Mouse (Mus musculus) midbrain, embryonic 13.5 days (tissue): Measurements from ENCODE around the gene Fbln1. TPM values are rescaled to one million over a fixed set of nuclear protein-coding genes. Genes with fewer than 3 reads are reported as not detected.
A peak's percentile ranks its signal among the peaks of the same experiment; 100 is the strongest.
"Not testable (repeated sequence)": the region's sequence is repeated elsewhere in the genome, so short reads cannot be mapped to it uniquely, and the experiment has no call there.

Source experiments
- ATAC-seq: fragments of 200-750 bp; cut with Nextera tagmentation; 2 replicates; pipeline ENCODE4 v1.8.0; 2017; ENCODE audit warnings: mild to moderate bottlenecking, moderate TSS enrichment, moderate library complexity
- H3K27ac ChIP-seq: fragments of 300-500 bp; sonication (generic); 2 replicates; pipeline ENCODE4 v1.5.1; 2015; ENCODE audit warnings: inconsistent platforms, mild to moderate bottlenecking, moderate library complexity
- H3K27me3 ChIP-seq: fragments of 300-500 bp; sonication (generic); 2 replicates; pipeline ENCODE4 v1.6.1; 2015; ENCODE audit warnings: mild to moderate bottlenecking, inconsistent platforms
- H3K36me3 ChIP-seq: fragments of 300-500 bp; sonication (generic); 2 replicates; pipeline ENCODE4 v1.6.1; 2015; ENCODE audit warnings: mild to moderate bottlenecking, inconsistent platforms
- H3K4me1 ChIP-seq: fragments of 300-500 bp; sonication (generic); replicated peaks from 2 replicates; pipeline ENCODE4 v1.6.1; 2015; ENCODE audit warnings: inconsistent platforms
- H3K4me2 ChIP-seq: fragments of 300-500 bp; sonication (generic); replicated peaks from 2 replicates; pipeline ENCODE4 v1.6.1; 2015; ENCODE audit warnings: moderate library complexity, mild to moderate bottlenecking, inconsistent platforms
- H3K4me3 ChIP-seq: fragments of 300-500 bp; sonication (generic); replicated peaks from 2 replicates; pipeline ENCODE4 v1.5.1; 2015; ENCODE audit warnings: mild to moderate bottlenecking, inconsistent platforms
- H3K9ac ChIP-seq: fragments of 300-500 bp; sonication (generic); replicated peaks from 2 replicates; pipeline ENCODE4 v1.6.1; 2015; ENCODE audit warnings: mild to moderate bottlenecking, inconsistent platforms
- H3K9me3 ChIP-seq: fragments of 300-500 bp; sonication (generic); 2 replicates; pipeline ENCODE4 v1.6.1; 2016; ENCODE audit warnings: mild to moderate bottlenecking, inconsistent platforms
- WGBS: fragments of 180-500 bp; shearing (Covaris S2); methylation state at CpG from one replicate; pipeline ENCODE4 v1.1.7; 2015; 5-methylcytosine and 5-hydroxymethylcytosine counted together
- polyA plus RNA-seq: library from polyadenylated mRNA; unstranded; fragments of >200 nt; fragmentation: Nextera tagmentation; extraction: Ambion mirVana; gene quantifications from 2 replicates; pipeline ENCODE4 v1.2.1, GENCODE M21; 2015

Fbln1 gene
- polyA plus RNA-seq, 1 experiment from 2014 or later = 53.9 TPM

DNA sequence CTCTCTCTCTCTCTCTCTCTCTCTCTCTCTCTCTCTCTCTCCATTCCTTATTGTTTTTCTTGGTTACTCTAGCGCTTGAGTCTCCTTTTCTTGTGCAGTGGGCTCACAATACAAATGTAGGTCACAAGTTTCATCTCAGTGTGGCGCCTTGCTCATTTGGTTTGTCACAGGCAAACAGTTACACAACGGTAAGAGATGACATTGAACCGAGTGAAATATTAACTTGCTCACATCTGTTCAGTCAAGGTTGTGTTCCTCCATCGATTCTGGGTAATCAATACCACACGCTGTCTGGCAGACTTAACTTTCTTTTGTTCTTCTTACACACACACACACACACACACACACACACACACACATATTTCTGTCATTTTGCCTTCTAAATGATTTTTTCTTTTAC is 124.3 kb downstream of the Fbln1 start:
- no peaks in the 10 kb centered on the region for H3K9me3 ChIP-seq
- H3K36me3 ChIP-seq = no peaks in the 10 kb centered on the region
- no peaks in the 10 kb centered on the region for H3K27me3 ChIP-seq
- H3K9ac ChIP-seq = no peak overlapping the region
- no peak overlapping the region for H3K27ac ChIP-seq
- no peaks in the 10 kb centered on the region for H3K4me1 ChIP-seq
- WGBS = 85% methylated on average over 6 of the region's 6 CpGs
- ATAC-seq = no peak
- no peak overlapping the region for H3K4me3 ChIP-seq
- no peak overlapping the region for H3K4me2 ChIP-seq

GRCm38 (mm10) chr15:85333511-85333910 is 127.8 kb downstream of the Fbln1 start:
- peaks cover 23% of the 10 kb centered on the region for H3K4me1 ChIP-seq
- H3K4me3 ChIP-seq, H3K36me3 ChIP-seq, ATAC-seq, H3K27me3 ChIP-seq, H3K9me3 ChIP-seq, H3K4me2 ChIP-seq, H3K27ac ChIP-seq, H3K9ac ChIP-seq: not testable (repeated sequence)
- 90% methylated on average over 6 of the region's 6 CpGs for WGBS

GRCm38 (mm10) chr15:85334234-85334633 is 128.5 kb downstream of the Fbln1 start:
- H3K36me3 ChIP-seq = no peaks in the 10 kb centered on the region
- peaks cover 30% of the 10 kb centered on the region for H3K4me1 ChIP-seq
- H3K27ac ChIP-seq = no peak overlapping the region
- H3K9ac ChIP-seq = no peak overlapping the region
- H3K27me3 ChIP-seq = no peaks in the 10 kb centered on the region
- no peak for ATAC-seq
- H3K4me3 ChIP-seq = no peak overlapping the region
- 79% methylated on average over 3 of the region's 3 CpGs for WGBS
- no peaks in the 10 kb centered on the region for H3K9me3 ChIP-seq
- no peak overlapping the region for H3K4me2 ChIP-seq

DNA sequence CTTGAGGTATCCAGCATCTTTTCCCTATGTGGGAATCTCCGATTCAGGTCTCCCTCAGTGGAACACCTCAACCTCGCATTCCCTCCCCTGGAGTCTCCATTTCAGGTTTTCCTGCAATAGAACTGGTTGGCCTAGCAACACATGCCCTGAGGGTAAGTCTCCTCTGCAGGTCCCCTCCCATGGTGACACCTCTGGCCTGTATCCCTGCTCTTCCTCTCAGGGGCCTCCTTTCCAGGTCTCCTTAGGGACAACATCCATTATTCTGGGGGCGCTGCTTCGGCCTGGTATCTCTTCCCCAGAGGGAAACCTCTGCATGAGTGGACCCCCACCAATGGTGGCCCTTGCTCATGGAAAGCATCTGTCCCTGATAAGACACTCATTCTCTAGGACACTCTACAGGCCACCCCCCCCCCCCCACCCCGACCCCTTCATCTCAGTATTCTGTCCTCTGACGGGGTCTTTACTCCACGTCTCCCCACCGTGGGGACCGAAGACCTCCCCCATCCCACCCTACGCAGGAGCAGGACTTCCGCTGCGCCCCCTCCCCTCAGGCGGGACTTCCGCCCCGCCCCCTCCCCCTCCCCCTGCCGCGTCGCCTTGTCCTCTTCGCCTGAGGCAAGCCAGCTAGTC is 130.0 kb downstream of the Fbln1 start, which contains the start of gene Atxn10:
TSS of gene Atxn10 (plus strand) at position 575 of the 630 bp plus-strand sequence.
- peaks cover 31% of the 10 kb centered on the region for H3K4me1 ChIP-seq
- no peaks in the 10 kb centered on the region for H3K36me3 ChIP-seq
- H3K9ac ChIP-seq = peak within 1 kb of the TSS; percentile 96
- peak within 1 kb of the TSS; percentile 96 for H3K4me3 ChIP-seq
- peak within 1 kb of the TSS; percentile 79 for H3K4me2 ChIP-seq
- peak within 1 kb of the TSS; percentile 96 for H3K27ac ChIP-seq
- 11% methylated on average over 11 of the region's 19 CpGs for WGBS
- no peaks in the 10 kb centered on the region for H3K27me3 ChIP-seq
- ATAC-seq = no peak; the same call in 1 of the 2 replicates
- no peaks in the 10 kb centered on the region for H3K9me3 ChIP-seq

Other genes starting within 250 kb of the Fbln1 start
- 17.4 and 19.0 TPM in 2 replicates for gene 5031439G07Rik, start 217.4 kb upstream of the Fbln1 start, polyA plus RNA-seq
- 0.39 and 0.43 TPM in 2 replicates for gene Upk3a, start 188.8 kb upstream of the Fbln1 start, polyA plus RNA-seq
- 24.4 and 26.0 TPM in 2 replicates for gene Fam118a, start 177.0 kb upstream of the Fbln1 start, polyA plus RNA-seq
- 0.07 and 0.08 TPM in 2 replicates for gene Smc1b, start 74.0 kb upstream of the Fbln1 start, polyA plus RNA-seq
- gene Ribc2, start 73.9 kb upstream of the Fbln1 start, polyA plus RNA-seq = 0.43 and 0.62 TPM in 2 replicates
- gene Atxn10, start 130.3 kb downstream of the Fbln1 start, polyA plus RNA-seq = 513 and 524 TPM in 2 replicates